Mouse (Mus musculus): ENCODE data around the gene Kcna7.

The Kcna7 gene

GRCm38 (mm10) chr7:45421194-45421593 lies 15.7 kb downstream of the Kcna7 start:
- DNase-seq (ENCODE audit: low spot score): no peak

GRCm38 (mm10) chr7:45426556-45426955 lies 21.1 kb downstream of the Kcna7 start:
- no peak for DNase-seq (ENCODE audit: low spot score)

GRCm38 (mm10) chr7:45433835-45434202 lies 28.4 kb downstream of the Kcna7 start:
- no peak for DNase-seq (ENCODE audit: low spot score)

- peak; percentile 100 for DNase-seq (ENCODE audit: low spot score)
These were observed 29.0 kb downstream of the Kcna7 start, which contains the start of gene Gys1 for GRCm38 (mm10) chr7:45434203-45435015. Gene Gys1 (plus strand): TSS chr7:45434844.

GRCm38 (mm10) chr7:45435038-45435437 lies 29.6 kb downstream of the Kcna7 start:
- no peak for DNase-seq (ENCODE audit: low spot score)

GRCm38 (mm10) chr7:45436444-45436843 lies 31.0 kb downstream of the Kcna7 start:
- no peak for DNase-seq (ENCODE audit: low spot score)

GRCm38 (mm10) chr7:45437046-45437445 lies 31.6 kb downstream of the Kcna7 start:
- DNase-seq (ENCODE audit: low spot score): no peak

- DNase-seq (ENCODE audit: low spot score): no peak
These were observed 32.2 kb downstream of the Kcna7 start, which contains the start of gene Ruvbl2 for GRCm38 (mm10) chr7:45437521-45438276. Gene Ruvbl2 (minus strand): TSS chr7:45438096.

- DNase-seq (ENCODE audit: low spot score): no peak
These were observed 38.3 kb downstream of the Kcna7 start for GRCm38 (mm10) chr7:45443526-45444420.

GRCm38 (mm10) chr7:45446589-45446988 lies 41.1 kb downstream of the Kcna7 start:
- no peak for DNase-seq (ENCODE audit: low spot score)

GRCm38 (mm10) chr7:45447325-45447990 lies 42.0 kb downstream of the Kcna7 start:
- no peak for DNase-seq (ENCODE audit: low spot score)

- DNase-seq (ENCODE audit: low spot score): no peak
These were observed 44.5 kb downstream of the Kcna7 start for GRCm38 (mm10) chr7:45449974-45450373.

- no peak for DNase-seq (ENCODE audit: low spot score)
These were observed 46.0 kb downstream of the Kcna7 start for GRCm38 (mm10) chr7:45451344-45451982.

GRCm38 (mm10) chr7:45454971-45455370 lies 49.5 kb downstream of the Kcna7 start:
- DNase-seq (ENCODE audit: low spot score): no peak

GRCm38 (mm10) chr7:45455932-45456696 lies 50.7 kb downstream of the Kcna7 start:
- DNase-seq (ENCODE audit: low spot score): no peak

- no peak for DNase-seq (ENCODE audit: low spot score)
These were observed 51.3 kb downstream of the Kcna7 start for GRCm38 (mm10) chr7:45456721-45457203.

- DNase-seq (ENCODE audit: low spot score): no peak
These were observed 52.0 kb downstream of the Kcna7 start for GRCm38 (mm10) chr7:45457204-45458060.

GRCm38 (mm10) chr7:45458748-45459563 lies 53.5 kb downstream of the Kcna7 start:
- no peak for DNase-seq (ENCODE audit: low spot score)

All from ovary, adult 18-20 months (tissue).